Comparison of ENCODE assay signal across 10 mouse cellular contexts in genomic region chrX:38334329-38335279, GRCm38 (mm10). TPM values are rescaled to one million over a fixed set of nuclear protein-coding genes. Genes with fewer than 3 reads are reported as not detected.
DNase-seq lines count a peak whose midpoint lies in the region; ATAC-seq and TF ChIP-seq lines count a peak whose summit lies in the region.
"Had no signal": no experiment of that assay in that cellular context is flagged by ENCODE, and none has a peak within 500 bp of the region (broad histone marks: within the 10 kb centered on the region; RNA-seq: fewer than 3 reads in every experiment).

No protein-coding gene starts in this region.

- no peak for ATAC-seq in heart, embryonic 11.5 days (replicated peaks; ENCODE audit: insufficient number of reproducible peaks, low FRiP score, low TSS enrichment)

- WGBS in heart, adult 2 months: 41% methylated on average over 8 of the region's 8 CpGs
- WGBS in heart, embryonic 11.5 days (ENCODE audit: insufficient replicate concordance): 51% methylated on average over 8 of the region's 8 CpGs

- H3K79me3 ChIP-seq in C2C12 (ENCODE audit: low read depth): no peaks in the 10 kb centered on the region

- H3K4me2 ChIP-seq in heart, embryonic 11.5 days: no peak overlapping the region
- H3K4me2 ChIP-seq: limb, embryonic 13.5 days had no signal

- no peak for TF ChIP-seq POLR2A in heart, adult 2 months (IDR thresholded peaks at IDR 0.05; ENCODE audit: insufficient read depth, low read depth, low read length)

- H3K27me3 ChIP-seq in heart, adult 2 months (ENCODE audit: control insufficient read depth, insufficient read depth, low read length): no peaks in the 10 kb centered on the region
- no peaks in the 10 kb centered on the region for H3K27me3 ChIP-seq in heart, embryonic 11.5 days (ENCODE audit: control insufficient read depth, insufficient read depth, low read length)
- no peaks in the 10 kb centered on the region for H3K27me3 ChIP-seq in C2C12 (ENCODE audit: control insufficient read depth, insufficient read depth, insufficient read length)
- H3K27me3 ChIP-seq: limb, embryonic 13.5 days had no signal

- H3ac ChIP-seq in C2C12 (ENCODE audit: control insufficient read depth, insufficient read length, low read depth): no peak overlapping the region

- H3K4me3 ChIP-seq in heart, adult 2 months: no peak overlapping the region
- H3K4me3 ChIP-seq in heart, embryonic 11.5 days (ENCODE audit: low read depth, low read length): no peak overlapping the region
- H3K4me3 ChIP-seq in C2C12 (ENCODE audit: insufficient read depth, poor library complexity, severe bottlenecking): no peak overlapping the region
- H3K4me3 ChIP-seq: limb, embryonic 13.5 days had no signal

- no peaks in the 10 kb centered on the region for H3K9me3 ChIP-seq in heart, embryonic 11.5 days (replicated peaks; ENCODE audit: control insufficient read depth, low read length)
- H3K9me3 ChIP-seq: limb, embryonic 13.5 days had no signal

- no peaks in the 10 kb centered on the region for H3K79me2 ChIP-seq in heart, adult 2 months (replicated peaks; ENCODE audit: control insufficient read depth, insufficient read depth, low read length)
- no peaks in the 10 kb centered on the region for H3K79me2 ChIP-seq in C2C12 (ENCODE audit: control insufficient read depth, insufficient read depth)

- H3K4me1 ChIP-seq in heart, adult 2 months (ENCODE audit: control insufficient read depth, insufficient read depth, low read length): no peaks in the 10 kb centered on the region; the same call in 1 of the 2 replicates
- H3K4me1 ChIP-seq in heart, embryonic 11.5 days (ENCODE audit: control insufficient read depth, insufficient read depth, low read length): no peaks in the 10 kb centered on the region
- H3K4me1 ChIP-seq: limb, embryonic 13.5 days had no signal

- H3K36me3 ChIP-seq in heart, adult 2 months (ENCODE audit: control insufficient read depth, insufficient read depth, low read length): no peaks in the 10 kb centered on the region
- no peaks in the 10 kb centered on the region for H3K36me3 ChIP-seq in heart, embryonic 11.5 days (ENCODE audit: control insufficient read depth, insufficient read depth, low read length)
- no peaks in the 10 kb centered on the region for H3K36me3 ChIP-seq in C2C12 (ENCODE audit: control insufficient read depth, insufficient read depth)
- H3K36me3 ChIP-seq: limb, embryonic 13.5 days had no signal

- DNase-seq in heart, adult 2 months: peak; percentile 19 to 40
- peak; percentile 44 for DNase-seq in adrenal gland, adult 8-10 months
- DNase-seq in heart, postnatal 36 days: peak; percentile 37 to 45
- peak; percentile 77 for DNase-seq in lung, postnatal 36 days
- no peak for DNase-seq in cerebellum, postnatal 36 days
- no peak for DNase-seq in layer of hippocampus, adult 9-10 months (ENCODE audit: low spot score)

- no peak overlapping the region for H3K9ac ChIP-seq in heart, adult 2 months (ENCODE audit: low read depth, low read length)
- no peak overlapping the region for H3K9ac ChIP-seq in heart, embryonic 11.5 days (ENCODE audit: low read depth, low read length)
- H3K9ac ChIP-seq: limb, embryonic 13.5 days had no signal

- H3K27ac ChIP-seq in heart, adult 2 months: no peak overlapping the region
- no peak overlapping the region for H3K27ac ChIP-seq in heart, embryonic 11.5 days (ENCODE audit: low read depth, low read length)
- H3K27ac ChIP-seq: limb, embryonic 13.5 days had no signal

- intact Hi-C loops in heart, adult 2 months (cut with DNase I): loop anchor here (5.0 kb wide), 1 partner anchor 93 kb away; no protein-coding TSS in a partner anchor
- intact Hi-C loops in heart, postnatal 36 days (cut with DNase I): loop anchor here (2.0 kb wide), 1 partner anchor 96 kb away; no protein-coding TSS in a partner anchor

- TF ChIP-seq CTCF in heart, adult 2 months (IDR thresholded peaks at IDR 0.05): peak; percentile 78
- TF ChIP-seq CTCF in C2C12 (IDR thresholded peaks at IDR 0.05; ENCODE audit: control insufficient read depth, insufficient read depth, insufficient read length): no peak

- TF ChIP-seq EP300 in heart, adult 2 months (IDR thresholded peaks at IDR 0.05; ENCODE audit: insufficient read depth, low read depth, low read length): no peak

TF ChIP-seq in C2C12, 6 proteins besides CTCF, POLR2A, EP300 and RAD21:
- peak; percentile 67 for TF ChIP-seq USF1 (IDR thresholded peaks at IDR 0.05; ENCODE audit: low read depth)
- TF ChIP-seq MYOG (IDR thresholded peaks at IDR 0.05; ENCODE audit: control insufficient read depth, extremely low read depth, insufficient read length): no peak

RNA-seq across cellular contexts. Expression of gene Atp1b4, which starts 18.6 kb away (rescaled TPM):
- not detected for total RNA-seq in heart, adult 2 months (2021)
- polyA plus RNA-seq in heart, adult 2 months (2012; rRNA removed): not detected in 2 replicates
- polyA plus RNA-seq in heart, embryonic 11.5 days (2014; fragmentation: Nextera tagmentation; extraction: Ambion mirVana): 0.07 TPM in 1 of 2 replicates, not detected in the other
- polyA plus RNA-seq in C2C12 (2012; fragmentation: generic; extraction: Trizol): 0.01 TPM
- not detected for total RNA-seq in adrenal gland, adult 8-10 months (2022)
- total RNA-seq in heart, postnatal 36 days (2021): not detected
- polyA plus RNA-seq: cortical plate, adult 2 months had no signal

Comparison
In these comparisons a context has a peak if more than half of its experiments do, and no peak if none do; other contexts are left out.
1. DNase-seq: peak in heart, adult 2 months (2 of 2), adrenal gland, adult 8-10 months (single experiment), heart, postnatal 36 days (2 of 2) and lung, postnatal 36 days (single experiment); none in cerebellum, postnatal 36 days (0 of 2) and layer of hippocampus, adult 9-10 months (single experiment).